Mouse (Mus musculus): Measurements from ENCODE around the gene Cacng6. TPM values are rescaled to one million over a fixed set of nuclear protein-coding genes. Genes with fewer than 3 reads are reported as not detected.
"Not testable (repeated sequence)": the region's sequence is repeated elsewhere in the genome, so short reads cannot be mapped to it uniquely, and the experiment has no call there.

The Cacng6 gene
- polyA plus RNA-seq, 1 experiment = not detected

DNA sequence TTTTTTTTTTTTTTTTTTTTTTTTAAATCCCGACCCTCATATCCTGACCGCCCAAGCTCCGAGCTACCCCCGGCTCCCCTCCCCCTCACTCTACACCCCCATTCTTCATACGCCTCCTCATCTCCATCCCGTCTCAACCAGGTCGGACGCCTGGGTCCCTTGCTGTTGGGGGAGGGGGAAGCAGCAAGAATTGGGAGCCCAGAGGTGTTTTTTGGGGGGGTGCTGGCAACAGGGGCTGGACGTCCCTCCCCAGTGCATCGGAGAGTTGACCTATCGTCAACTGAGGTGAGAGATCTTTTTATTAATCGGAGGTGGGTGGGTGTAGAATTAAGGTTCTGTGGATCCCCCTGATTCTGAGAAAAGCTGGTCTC lies 32.9 kb upstream of the Cacng6 start:
- H3K4me3 ChIP-seq (ENCODE audit: insufficient read depth, low read length) = no peak overlapping the region
- H3K4me1 ChIP-seq (ENCODE audit: control insufficient read depth, insufficient read depth, low read length) = peaks cover 12% of the 10 kb centered on the region
- H3K27ac ChIP-seq (ENCODE audit: insufficient read depth, low read depth, low read length) = no peak overlapping the region
- no peak for TF ChIP-seq POLR2A (IDR thresholded peaks at IDR 0.05; ENCODE audit: borderline replicate concordance, low read depth, low read length)
- no peak for TF ChIP-seq CTCF (IDR thresholded peaks at IDR 0.05; ENCODE audit: low read depth, low read length)

DNA sequence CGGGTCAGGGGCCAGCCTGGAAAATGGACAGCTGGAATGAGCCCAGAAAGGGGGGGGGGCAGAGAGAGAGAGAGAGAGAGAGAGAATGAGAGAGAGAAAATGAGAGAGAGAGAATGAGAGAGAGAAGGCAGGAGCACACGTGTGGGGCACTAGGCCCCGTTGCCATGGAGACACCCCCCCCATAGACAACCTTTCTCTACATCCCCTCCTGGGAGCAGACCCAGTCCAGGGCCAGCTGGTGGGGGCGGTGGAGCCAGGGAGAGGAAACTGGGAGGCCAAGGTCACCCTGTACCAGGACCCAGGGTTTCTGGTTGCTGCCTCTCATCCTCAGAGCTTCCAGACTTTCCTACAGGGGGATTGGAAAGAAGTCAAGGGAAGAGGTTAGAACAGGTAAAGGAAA lies 32.2 kb upstream of the Cacng6 start:
- no peak overlapping the region for H3K4me3 ChIP-seq (ENCODE audit: insufficient read depth, low read length)
- TF ChIP-seq POLR2A (IDR thresholded peaks at IDR 0.05; ENCODE audit: borderline replicate concordance, low read depth, low read length) (no peak), CTCF (IDR thresholded peaks at IDR 0.05; ENCODE audit: low read depth, low read length) (no peak)
- H3K27ac ChIP-seq (ENCODE audit: insufficient read depth, low read depth, low read length) = no peak overlapping the region
- H3K4me1 ChIP-seq (ENCODE audit: control insufficient read depth, insufficient read depth, low read length) = peaks cover 12% of the 10 kb centered on the region

- Histone ChIP-seq H3K4me1 (ENCODE audit: control insufficient read depth, insufficient read depth, low read length) (peaks cover 16% of the 10 kb centered on the region), H3K4me3 (ENCODE audit: insufficient read depth, low read length) (no peak overlapping the region), H3K27ac (ENCODE audit: insufficient read depth, low read depth, low read length) (no peak overlapping the region)
- TF ChIP-seq POLR2A (IDR thresholded peaks at IDR 0.05; ENCODE audit: borderline replicate concordance, low read depth, low read length) (no peak), CTCF (IDR thresholded peaks at IDR 0.05; ENCODE audit: low read depth, low read length) (no peak)
Observed at GRCm38 (mm10) chr7:3397355-3397754, 26.6 kb upstream of the Cacng6 start.

- no peak overlapping the region for H3K27ac ChIP-seq (ENCODE audit: insufficient read depth, low read depth, low read length)
- peaks cover 16% of the 10 kb centered on the region for H3K4me1 ChIP-seq (ENCODE audit: control insufficient read depth, insufficient read depth, low read length)
- no peak overlapping the region for H3K4me3 ChIP-seq (ENCODE audit: insufficient read depth, low read length)
- no peak for TF ChIP-seq POLR2A (IDR thresholded peaks at IDR 0.05; ENCODE audit: borderline replicate concordance, low read depth, low read length)
- no peak for TF ChIP-seq CTCF (IDR thresholded peaks at IDR 0.05; ENCODE audit: low read depth, low read length)
Observed at GRCm38 (mm10) chr7:3397797-3398196, 26.2 kb upstream of the Cacng6 start.

DNA sequence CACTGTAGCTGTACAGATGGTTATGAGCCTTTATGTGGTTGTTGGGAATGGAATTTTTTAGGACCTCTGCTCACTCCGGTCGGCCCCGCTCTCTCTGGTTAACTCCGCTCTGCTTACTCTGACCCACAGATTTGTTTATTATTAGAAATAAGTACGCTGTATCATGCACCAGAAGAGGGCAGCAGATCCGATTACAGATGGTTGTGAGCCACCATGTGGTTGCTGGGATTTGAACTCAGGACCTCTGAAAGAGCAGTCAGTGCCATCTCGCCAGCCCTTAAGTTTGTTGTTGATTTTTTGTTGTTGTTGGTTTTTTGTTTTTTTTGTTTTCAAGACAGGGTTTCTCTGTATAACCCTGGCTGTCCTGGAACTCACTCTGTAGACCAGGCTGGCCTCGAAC lies 25.6 kb upstream of the Cacng6 start:
- H3K4me3 ChIP-seq (ENCODE audit: insufficient read depth, low read length); H3K27ac ChIP-seq (ENCODE audit: insufficient read depth, low read depth, low read length): not testable (repeated sequence)
- peaks cover 16% of the 10 kb centered on the region for H3K4me1 ChIP-seq (ENCODE audit: control insufficient read depth, insufficient read depth, low read length)

- no peak overlapping the region for H3K4me3 ChIP-seq (ENCODE audit: insufficient read depth, low read length)
- peaks cover 16% of the 10 kb centered on the region for H3K4me1 ChIP-seq (ENCODE audit: control insufficient read depth, insufficient read depth, low read length)
- TF ChIP-seq CTCF (IDR thresholded peaks at IDR 0.05; ENCODE audit: low read depth, low read length) (no peak), POLR2A (IDR thresholded peaks at IDR 0.05; ENCODE audit: borderline replicate concordance, low read depth, low read length) (no peak)
- H3K27ac ChIP-seq (ENCODE audit: insufficient read depth, low read depth, low read length) = peak overlapping the region; percentile 50; the same call in 1 of the 2 replicates
Observed at GRCm38 (mm10) chr7:3399937-3400336, 24.1 kb upstream of the Cacng6 start.

GRCm38 (mm10) chr7:3409729-3410520 lies 14.1 kb upstream of the Cacng6 start:
- H3K4me3 ChIP-seq (ENCODE audit: insufficient read depth, low read length) = no peak overlapping the region
- H3K4me1 ChIP-seq (ENCODE audit: control insufficient read depth, insufficient read depth, low read length) = peaks cover 31% of the 10 kb centered on the region
- no peak overlapping the region for H3K27ac ChIP-seq (ENCODE audit: insufficient read depth, low read depth, low read length)
- TF ChIP-seq CTCF (IDR thresholded peaks at IDR 0.05; ENCODE audit: low read depth, low read length) = no peak
- TF ChIP-seq POLR2A (IDR thresholded peaks at IDR 0.05; ENCODE audit: borderline replicate concordance, low read depth, low read length) = no peak

GRCm38 (mm10) chr7:3411160-3411941 lies 12.6 kb upstream of the Cacng6 start:
- Histone ChIP-seq H3K27ac (ENCODE audit: insufficient read depth, low read depth, low read length) (no peak overlapping the region), H3K4me3 (ENCODE audit: insufficient read depth, low read length) (peak overlapping the region; percentile 60), H3K4me1 (ENCODE audit: control insufficient read depth, insufficient read depth, low read length) (peaks cover 31% of the 10 kb centered on the region)
- no peak for TF ChIP-seq CTCF (IDR thresholded peaks at IDR 0.05; ENCODE audit: low read depth, low read length)
- TF ChIP-seq POLR2A (IDR thresholded peaks at IDR 0.05; ENCODE audit: borderline replicate concordance, low read depth, low read length) = no peak

- no peak overlapping the region for H3K27ac ChIP-seq (ENCODE audit: insufficient read depth, low read depth, low read length)
- TF ChIP-seq POLR2A (IDR thresholded peaks at IDR 0.05; ENCODE audit: borderline replicate concordance, low read depth, low read length) (no peak), CTCF (IDR thresholded peaks at IDR 0.05; ENCODE audit: low read depth, low read length) (peak; percentile 50; the same call in 1 of the 2 replicates)
- peak overlapping the region; percentile 60 for H3K4me3 ChIP-seq (ENCODE audit: insufficient read depth, low read length)
- H3K4me1 ChIP-seq (ENCODE audit: control insufficient read depth, insufficient read depth, low read length) = peaks cover 31% of the 10 kb centered on the region
Observed at GRCm38 (mm10) chr7:3412036-3412435, 12.0 kb upstream of the Cacng6 start.

- Histone ChIP-seq H3K4me1 (ENCODE audit: control insufficient read depth, insufficient read depth, low read length) (peaks cover 27% of the 10 kb centered on the region), H3K4me3 (ENCODE audit: insufficient read depth, low read length) (peak overlapping the region; percentile 61), H3K27ac (ENCODE audit: insufficient read depth, low read depth, low read length) (no peak overlapping the region)
- TF ChIP-seq POLR2A (IDR thresholded peaks at IDR 0.05; ENCODE audit: borderline replicate concordance, low read depth, low read length) (no peak), CTCF (IDR thresholded peaks at IDR 0.05; ENCODE audit: low read depth, low read length) (no peak)
Observed at GRCm38 (mm10) chr7:3414888-3415287, 9.1 kb upstream of the Cacng6 start.
